Mouse (Mus musculus) thymus, postnatal 0 days (tissue): Measurements from ENCODE around the gene Wasf1. TPM values are rescaled to one million over a fixed set of nuclear protein-coding genes. Genes with fewer than 3 reads are reported as not detected.

Experiments used
- DNase-seq: peaks from one replicate; pipeline ENCODE4 v3.0.0-alpha.2; 2015; ENCODE audit warnings: low spot score
- polyA plus RNA-seq: library from polyadenylated mRNA; unstranded; fragments of >200 nt; fragmentation: Nextera tagmentation; extraction: Ambion mirVana; gene quantifications from 2 replicates; pipeline ENCODE4 v1.2.1, GENCODE M21; 2015

Wasf1 gene
- polyA plus RNA-seq, 1 experiment from 2014 or later: 1.5 TPM

- DNase-seq: no peak
Observed at GRCm38 (mm10) chr10:40970601-40971245, 87.4 kb downstream of the Wasf1 start.

DNA sequence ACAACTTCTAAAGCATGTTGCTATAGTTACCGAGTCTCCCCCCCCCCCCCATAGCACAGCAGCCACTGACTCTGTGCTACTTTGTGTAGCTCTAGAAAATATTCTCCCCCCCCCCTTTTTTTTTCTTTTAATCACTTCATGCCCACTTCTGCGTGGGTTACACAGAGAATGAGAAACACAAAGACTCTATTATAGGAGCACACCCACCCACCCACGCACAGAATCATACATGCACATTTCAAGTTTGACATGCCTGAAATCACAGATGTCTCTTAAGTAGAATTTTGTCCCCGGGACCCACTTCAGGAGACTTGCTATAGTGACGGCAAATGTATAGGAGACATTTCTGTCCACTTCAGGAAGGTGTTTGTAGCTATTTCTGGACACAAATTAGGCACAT lies 88.0 kb downstream of the Wasf1 start:
- no peak for DNase-seq

DNA sequence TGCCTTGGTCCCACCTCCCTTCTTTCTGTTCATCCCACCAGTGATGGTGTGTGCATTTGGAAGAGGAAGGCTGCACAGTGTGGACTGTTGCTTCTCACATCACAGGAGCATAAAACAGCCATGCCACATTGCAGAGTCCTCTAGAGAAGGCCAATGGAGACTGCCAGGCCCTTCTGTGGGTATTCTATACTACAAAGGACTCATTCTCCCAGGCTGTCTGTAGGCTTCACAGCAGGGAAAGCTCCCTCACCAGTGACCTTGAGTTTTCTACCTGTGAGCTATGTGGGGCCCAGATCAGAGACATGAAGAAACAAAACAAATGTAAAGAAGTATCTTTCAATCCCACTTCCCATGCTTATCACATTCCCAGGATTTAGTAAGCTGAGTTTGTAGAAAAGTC lies 100.5 kb downstream of the Wasf1 start:
- no peak for DNase-seq

DNA sequence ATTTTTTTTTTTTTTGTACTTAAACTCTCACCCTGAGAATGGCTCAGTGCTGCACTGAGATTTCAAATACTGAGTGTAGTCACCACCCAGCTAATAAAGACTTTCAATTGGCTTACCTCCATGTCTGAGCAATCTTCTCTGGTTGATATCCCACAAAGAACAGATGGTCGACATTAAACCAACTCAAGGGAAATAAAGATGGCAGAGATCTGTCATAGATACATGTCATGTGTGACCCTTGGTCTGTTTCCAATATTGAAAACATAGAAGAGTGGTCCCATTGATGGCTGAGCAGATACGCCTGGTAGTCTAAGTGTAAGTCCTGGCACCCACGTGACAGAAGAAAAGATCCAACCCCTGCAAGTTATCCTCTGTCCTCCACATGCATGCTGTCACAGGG lies 101.3 kb downstream of the Wasf1 start:
- no peak for DNase-seq

DNA sequence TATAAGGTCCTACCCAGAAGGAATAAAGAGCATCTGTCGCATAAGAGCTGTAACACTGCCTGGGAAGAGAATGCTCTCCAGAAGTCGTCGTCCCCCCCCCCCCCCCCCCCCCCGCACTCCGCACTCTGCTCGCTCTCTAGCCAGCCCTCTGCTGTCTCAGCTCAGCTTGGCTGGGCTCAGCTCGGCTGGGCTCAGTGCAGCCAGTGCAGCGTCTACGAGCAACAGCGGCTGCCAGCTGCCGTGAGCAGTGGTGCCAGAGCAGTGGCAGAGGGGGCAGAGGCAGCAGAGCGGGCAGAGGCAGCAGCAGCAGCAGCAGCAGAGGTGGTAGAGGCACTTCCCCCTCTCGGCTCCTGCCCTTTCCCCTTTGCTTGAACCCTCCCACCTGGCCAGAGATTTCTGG lies 102.1 kb downstream of the Wasf1 start:
- DNase-seq: no peak

Other genes with a start within 250 kb of the Wasf1 start
- 0.50 and 0.64 TPM in 2 replicates for gene Mettl24, start 200.2 kb upstream of the Wasf1 start, polyA plus RNA-seq
- gene Cdc40, start 164 bp upstream of the Wasf1 start, polyA plus RNA-seq: 35.8 and 37.0 TPM in 2 replicates
- gene Gpr6, start 188.8 kb downstream of the Wasf1 start, polyA plus RNA-seq: not detected in 2 replicates